Mouse (Mus musculus): ENCODE measurements around the gene Bag3. TPM values are rescaled to one million over a fixed set of nuclear protein-coding genes. Genes with fewer than 3 reads are reported as not detected.

The Bag3 gene
- polyA plus RNA-seq, 1 experiment from 2014 or later = 21.1 TPM

DNA sequence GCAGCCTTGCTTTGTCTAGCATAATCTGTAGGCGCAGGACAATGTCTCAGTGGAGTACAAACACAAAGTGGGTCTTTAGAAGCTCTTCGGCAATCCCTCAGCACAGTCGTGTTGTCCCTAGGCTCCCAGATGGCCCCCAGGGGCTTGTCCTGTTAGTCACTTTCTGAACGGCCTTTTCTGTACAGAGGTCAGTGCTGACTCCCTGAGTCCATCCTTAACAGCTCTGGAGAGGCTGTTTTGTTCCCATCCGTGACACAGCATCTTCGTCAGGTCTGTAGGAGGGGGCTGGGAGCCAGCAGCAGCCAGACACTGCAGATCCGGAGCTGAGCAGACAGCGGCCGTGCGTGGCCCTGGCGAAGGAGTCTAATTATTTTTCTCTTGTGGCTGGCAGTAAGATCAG, 7.6 kb downstream of the Bag3 start:
- Histone ChIP-seq H3K27me3 (ENCODE audit: control insufficient read depth, insufficient read depth, low read length) (no peaks in the 10 kb centered on the region), H3K9ac (ENCODE audit: low read depth, low read length) (peak overlapping the region; percentile 59), H3K9me3 (replicated peaks; ENCODE audit: control insufficient read depth, low read length) (no peaks in the 10 kb centered on the region), H3K4me2 (peak overlapping the region; percentile 58), H3K4me3 (ENCODE audit: low read depth, low read length) (peak overlapping the region; percentile 18), H3K27ac (ENCODE audit: low read depth, low read length) (peak overlapping the region; percentile 82), H3K4me1 (ENCODE audit: control insufficient read depth, insufficient read depth, low read length) (peaks cover 82% of the 10 kb centered on the region), H3K36me3 (ENCODE audit: control insufficient read depth, insufficient read depth, low read length) (no peaks in the 10 kb centered on the region)
- ATAC-seq (replicated peaks; ENCODE audit: insufficient number of reproducible peaks, low FRiP score, low TSS enrichment) = no peak
- 15% methylated on average over 11 of the region's 11 CpGs for WGBS (ENCODE audit: insufficient replicate concordance)

DNA sequence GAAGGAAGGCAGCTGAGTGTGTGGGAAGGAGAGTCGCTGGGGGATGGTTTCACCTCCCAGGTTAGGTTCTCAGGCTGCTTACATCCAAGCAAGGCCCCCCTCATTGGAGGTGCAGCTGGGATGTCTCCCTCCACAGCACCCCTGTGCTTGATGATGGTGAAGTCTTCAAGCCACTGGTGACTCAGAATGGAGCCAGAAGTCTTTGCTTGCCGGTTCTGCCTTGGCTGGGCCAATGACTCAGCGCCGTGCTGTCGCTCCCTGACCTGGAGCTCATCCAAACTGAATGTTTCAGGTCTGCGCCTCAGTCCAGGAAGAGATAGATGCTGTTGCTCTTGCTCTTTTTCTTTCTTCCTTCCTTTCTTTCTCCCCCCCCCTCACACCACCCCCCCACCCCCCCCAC, 8.5 kb downstream of the Bag3 start:
- Histone ChIP-seq H3K9ac (ENCODE audit: low read depth, low read length) (peak overlapping the region; percentile 49), H3K27me3 (ENCODE audit: control insufficient read depth, insufficient read depth, low read length) (no peaks in the 10 kb centered on the region)
- no peak for ATAC-seq (replicated peaks; ENCODE audit: insufficient number of reproducible peaks, low FRiP score, low TSS enrichment)

DNA sequence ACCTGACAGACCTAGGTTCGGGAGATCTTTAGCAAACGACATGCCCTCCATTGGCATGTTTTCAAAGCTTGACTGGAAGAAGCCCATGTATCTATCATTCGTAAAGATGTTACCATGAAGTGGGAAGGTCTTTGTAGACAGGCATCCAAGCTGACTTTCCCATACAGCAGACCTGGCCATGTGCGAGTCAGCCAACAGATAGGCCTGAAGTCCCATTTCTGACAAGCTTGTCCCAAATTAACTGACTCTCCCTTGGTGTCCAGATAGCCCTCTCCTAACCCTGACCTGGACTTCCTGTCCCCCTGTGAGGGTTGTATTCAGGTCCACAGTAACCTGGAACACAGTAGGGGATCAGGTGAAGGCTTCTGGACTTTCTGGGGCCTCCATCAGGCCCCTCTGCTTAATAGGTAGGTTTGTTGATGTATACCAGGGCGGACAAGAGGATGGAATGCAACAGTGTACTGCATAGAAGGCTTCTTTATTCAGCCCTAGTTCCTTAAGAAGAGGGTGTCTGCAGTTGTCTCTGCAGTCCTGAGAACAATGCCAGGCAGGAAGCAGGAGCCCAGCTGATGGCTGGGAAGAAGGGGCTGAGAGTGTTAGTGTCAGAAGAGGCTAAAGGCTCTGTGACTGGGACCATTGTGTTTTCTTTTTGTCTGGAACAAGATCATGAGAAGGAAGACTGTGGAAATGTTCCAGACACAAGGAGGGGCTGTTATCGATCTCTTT, 9.2 kb downstream of the Bag3 start:
- no peak overlapping the region for H3K9ac ChIP-seq (ENCODE audit: low read depth, low read length)
- no peak for ATAC-seq (replicated peaks; ENCODE audit: insufficient number of reproducible peaks, low FRiP score, low TSS enrichment)
- no peaks in the 10 kb centered on the region for H3K9me3 ChIP-seq (replicated peaks; ENCODE audit: control insufficient read depth, low read length)
- H3K27ac ChIP-seq (ENCODE audit: low read depth, low read length) = peak overlapping the region; percentile 78
- H3K4me3 ChIP-seq (ENCODE audit: low read depth, low read length) = no peak overlapping the region
- no peak overlapping the region for H3K4me2 ChIP-seq
- H3K27me3 ChIP-seq (ENCODE audit: control insufficient read depth, insufficient read depth, low read length) = no peaks in the 10 kb centered on the region
- H3K36me3 ChIP-seq (ENCODE audit: control insufficient read depth, insufficient read depth, low read length) = no peaks in the 10 kb centered on the region
- peaks cover 90% of the 10 kb centered on the region for H3K4me1 ChIP-seq (ENCODE audit: control insufficient read depth, insufficient read depth, low read length)
- WGBS (ENCODE audit: insufficient replicate concordance) = 64% methylated on average over 6 of the region's 6 CpGs

More for the DNA sequence above, 8.5 kb downstream of the Bag3 start:
- Histone ChIP-seq H3K36me3 (ENCODE audit: control insufficient read depth, insufficient read depth, low read length) (no peaks in the 10 kb centered on the region), H3K4me1 (ENCODE audit: control insufficient read depth, insufficient read depth, low read length) (peaks cover 85% of the 10 kb centered on the region), H3K4me3 (ENCODE audit: low read depth, low read length) (no peak overlapping the region), H3K9me3 (replicated peaks; ENCODE audit: control insufficient read depth, low read length) (no peaks in the 10 kb centered on the region), H3K4me2 (peak overlapping the region; percentile 58), H3K27ac (ENCODE audit: low read depth, low read length) (peak overlapping the region; percentile 82)
- 28% methylated on average over 6 of the region's 6 CpGs for WGBS (ENCODE audit: insufficient replicate concordance)

DNA sequence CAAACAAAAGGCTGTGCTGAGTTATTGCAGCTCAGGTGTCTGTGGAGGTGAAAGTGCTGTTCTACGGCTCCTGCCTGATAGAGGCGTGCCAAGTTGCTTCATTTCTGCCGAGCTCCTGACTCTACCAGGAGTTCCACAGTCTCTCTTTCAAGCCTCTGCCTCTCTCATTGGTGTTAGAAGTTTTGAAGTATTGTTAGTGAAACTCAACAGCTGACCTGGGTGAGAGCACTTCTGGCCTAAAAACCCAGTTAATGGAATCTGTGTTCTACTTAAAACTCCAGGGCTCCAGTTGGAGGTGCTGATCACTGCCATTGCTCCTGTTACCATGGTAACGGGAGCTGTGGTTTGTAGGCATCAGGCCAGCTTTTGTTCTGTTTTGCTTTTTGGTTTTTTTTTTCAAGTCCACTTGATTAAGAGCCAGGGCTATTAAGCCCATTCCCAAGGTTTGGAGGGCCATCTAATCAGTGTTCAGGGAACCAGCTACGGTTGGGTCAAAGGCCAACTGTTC, 11.6 kb downstream of the Bag3 start:
- 0 out of 2 replicates have a peak overlapping the region, but pooled peaks have one; percentile 9 for H3K4me2 ChIP-seq
- ATAC-seq (replicated peaks; ENCODE audit: insufficient number of reproducible peaks, low FRiP score, low TSS enrichment) = no peak

DNA sequence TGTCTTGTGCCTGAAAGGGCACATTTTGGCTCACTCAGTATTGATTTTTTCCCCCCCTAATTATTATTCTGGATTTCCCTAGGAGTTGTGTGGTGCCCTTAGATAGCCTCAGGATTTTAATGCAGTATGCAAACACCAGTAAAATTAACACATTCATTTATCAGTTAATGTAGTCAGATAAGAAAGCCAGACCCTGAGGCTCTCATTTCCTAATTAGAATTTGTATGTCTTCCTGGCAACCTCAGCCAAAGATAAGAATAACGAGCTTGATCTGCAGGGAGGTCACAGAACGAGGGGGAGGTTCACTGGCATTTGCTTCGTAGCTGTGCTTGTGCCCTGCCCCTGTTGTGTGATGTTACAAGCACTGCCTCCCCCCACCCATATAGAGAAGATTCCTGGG, 12.7 kb downstream of the Bag3 start:
- Histone ChIP-seq H3K9me3 (replicated peaks; ENCODE audit: control insufficient read depth, low read length) (no peaks in the 10 kb centered on the region), H3K27ac (ENCODE audit: low read depth, low read length) (peak overlapping the region; percentile 88), H3K9ac (ENCODE audit: low read depth, low read length) (no peak overlapping the region), H3K4me3 (ENCODE audit: low read depth, low read length) (no peak overlapping the region), H3K36me3 (ENCODE audit: control insufficient read depth, insufficient read depth, low read length) (no peaks in the 10 kb centered on the region; the same call in 1 of the 2 replicates), H3K27me3 (ENCODE audit: control insufficient read depth, insufficient read depth, low read length) (no peaks in the 10 kb centered on the region), H3K4me2 (no peak overlapping the region), H3K4me1 (ENCODE audit: control insufficient read depth, insufficient read depth, low read length) (peaks cover 90% of the 10 kb centered on the region)
- no peak for ATAC-seq (replicated peaks; ENCODE audit: insufficient number of reproducible peaks, low FRiP score, low TSS enrichment)
- whole genome bisulfite sequencing (ENCODE audit: insufficient replicate concordance) = 8% methylated on average over 3 of the region's 3 CpGs

More for the DNA sequence above, 11.6 kb downstream of the Bag3 start:
- 43% methylated on average over 5 of the region's 5 CpGs for WGBS (ENCODE audit: insufficient replicate concordance)
- Histone ChIP-seq H3K27me3 (ENCODE audit: control insufficient read depth, insufficient read depth, low read length) (no peaks in the 10 kb centered on the region), H3K36me3 (ENCODE audit: control insufficient read depth, insufficient read depth, low read length) (no peaks in the 10 kb centered on the region), H3K4me1 (ENCODE audit: control insufficient read depth, insufficient read depth, low read length) (peaks cover 92% of the 10 kb centered on the region), H3K27ac (ENCODE audit: low read depth, low read length) (peak overlapping the region; percentile 77), H3K9ac (ENCODE audit: low read depth, low read length) (peak overlapping the region; percentile 30; the same call in 1 of the 2 replicates), H3K4me3 (ENCODE audit: low read depth, low read length) (no peak overlapping the region), H3K9me3 (replicated peaks; ENCODE audit: control insufficient read depth, low read length) (no peaks in the 10 kb centered on the region)

DNA sequence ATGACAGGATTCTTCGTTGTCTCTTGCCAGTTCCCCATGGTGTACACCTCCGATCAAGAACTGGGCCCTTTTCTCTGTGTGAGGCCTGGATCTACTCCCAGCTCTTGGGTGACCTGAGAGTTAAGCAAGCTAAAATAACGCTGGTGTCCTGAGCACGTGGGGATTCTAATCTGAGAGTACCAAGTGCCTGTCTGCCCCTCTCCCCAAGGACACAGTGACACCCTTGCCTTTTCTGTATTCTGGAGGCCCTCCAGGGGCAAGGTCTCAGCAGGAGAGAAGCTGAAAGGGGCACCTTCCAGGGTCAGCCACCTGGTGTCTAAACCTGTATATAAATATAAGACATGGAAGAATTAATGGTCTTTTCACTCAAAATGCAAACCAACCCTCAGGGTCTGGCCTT, 14.3 kb downstream of the Bag3 start:
- no peak for ATAC-seq (replicated peaks; ENCODE audit: insufficient number of reproducible peaks, low FRiP score, low TSS enrichment)
- Histone ChIP-seq H3K27ac (ENCODE audit: low read depth, low read length) (peak overlapping the region; percentile 88), H3K27me3 (ENCODE audit: control insufficient read depth, insufficient read depth, low read length) (no peaks in the 10 kb centered on the region), H3K4me1 (ENCODE audit: control insufficient read depth, insufficient read depth, low read length) (peaks cover 90% of the 10 kb centered on the region), H3K4me3 (ENCODE audit: low read depth, low read length) (no peak overlapping the region), H3K9me3 (replicated peaks; ENCODE audit: control insufficient read depth, low read length) (no peaks in the 10 kb centered on the region), H3K36me3 (ENCODE audit: control insufficient read depth, insufficient read depth, low read length) (peaks cover 9% of the 10 kb centered on the region), H3K9ac (ENCODE audit: low read depth, low read length) (no peak overlapping the region; the same call in 1 of the 2 replicates), H3K4me2 (peak overlapping the region; percentile 20)
- WGBS (ENCODE audit: insufficient replicate concordance) = 47% methylated on average over 4 of the region's 4 CpGs

DNA sequence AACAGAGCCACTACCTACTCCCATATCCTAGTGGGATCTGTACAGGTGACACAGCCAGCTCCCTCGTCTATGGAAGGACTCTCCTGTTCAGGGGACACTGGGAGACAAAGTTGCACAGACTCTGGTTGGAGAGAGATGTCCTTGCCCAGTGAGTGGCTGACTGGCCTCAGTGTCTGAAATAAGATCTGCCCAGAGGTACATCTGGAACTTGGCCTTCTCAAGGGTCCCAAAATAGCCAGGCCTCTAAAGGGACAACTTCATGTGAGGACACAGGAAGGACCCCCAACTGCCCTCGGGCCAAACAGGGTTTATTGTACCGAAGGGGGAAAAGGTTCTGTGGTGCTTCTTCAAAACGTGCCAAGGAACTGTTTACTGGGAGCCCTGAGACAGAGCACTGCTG, 14.8 kb downstream of the Bag3 start:
- Histone ChIP-seq H3K4me2 (peak overlapping the region; percentile 20), H3K9me3 (replicated peaks; ENCODE audit: control insufficient read depth, low read length) (no peaks in the 10 kb centered on the region), H3K27me3 (ENCODE audit: control insufficient read depth, insufficient read depth, low read length) (no peaks in the 10 kb centered on the region), H3K4me1 (ENCODE audit: control insufficient read depth, insufficient read depth, low read length) (peaks cover 90% of the 10 kb centered on the region), H3K36me3 (ENCODE audit: control insufficient read depth, insufficient read depth, low read length) (peaks cover 9% of the 10 kb centered on the region), H3K4me3 (ENCODE audit: low read depth, low read length) (no peak overlapping the region), H3K27ac (ENCODE audit: low read depth, low read length) (peak overlapping the region; percentile 88), H3K9ac (ENCODE audit: low read depth, low read length) (peak overlapping the region; percentile 35; the same call in 1 of the 2 replicates)
- 51% methylated on average over 4 of the region's 4 CpGs for WGBS (ENCODE audit: insufficient replicate concordance)
- ATAC-seq (replicated peaks; ENCODE audit: insufficient number of reproducible peaks, low FRiP score, low TSS enrichment) = no peak

DNA sequence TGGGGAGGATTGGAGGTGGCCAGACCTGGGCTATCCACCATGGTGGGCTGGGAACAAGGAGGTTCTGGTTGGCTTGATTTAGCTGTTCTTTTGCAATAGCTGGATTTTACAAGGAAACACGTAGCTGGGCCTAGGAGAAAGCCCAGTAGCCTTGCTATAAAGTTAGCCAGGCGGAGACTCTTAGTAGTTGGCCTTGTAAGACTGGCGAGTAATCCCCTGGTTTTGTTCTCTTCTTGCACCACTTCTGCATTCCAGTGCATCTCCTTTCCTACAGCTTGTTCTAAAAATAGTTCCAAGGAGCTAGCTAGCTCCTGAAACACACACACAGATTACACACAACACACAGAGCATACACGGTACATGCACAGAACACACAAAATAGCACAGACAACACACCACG, 15.4 kb downstream of the Bag3 start:
- H3K4me3 ChIP-seq (ENCODE audit: low read depth, low read length) = no peak overlapping the region
- H3K27me3 ChIP-seq (ENCODE audit: control insufficient read depth, insufficient read depth, low read length) = no peaks in the 10 kb centered on the region
- peak overlapping the region; percentile 88 for H3K27ac ChIP-seq (ENCODE audit: low read depth, low read length)
- H3K9ac ChIP-seq (ENCODE audit: low read depth, low read length) = peak overlapping the region; percentile 35; the same call in 1 of the 2 replicates
- peaks cover 86% of the 10 kb centered on the region for H3K4me1 ChIP-seq (ENCODE audit: control insufficient read depth, insufficient read depth, low read length)
- no peak for ATAC-seq (replicated peaks; ENCODE audit: insufficient number of reproducible peaks, low FRiP score, low TSS enrichment)
- H3K36me3 ChIP-seq (ENCODE audit: control insufficient read depth, insufficient read depth, low read length) = peaks cover 9% of the 10 kb centered on the region
- WGBS (ENCODE audit: insufficient replicate concordance) = 53% methylated on average over 5 of the region's 5 CpGs
- no peaks in the 10 kb centered on the region for H3K9me3 ChIP-seq (replicated peaks; ENCODE audit: control insufficient read depth, low read length)
- H3K4me2 ChIP-seq = peak overlapping the region; percentile 20

All from heart, embryonic 11.5 days (tissue).